Mouse (Mus musculus) macrophage (primary cell): ENCODE data around the gene Ypel2. TPM values are rescaled to one million over a fixed set of nuclear protein-coding genes. Genes with fewer than 3 reads are reported as not detected.
"Not testable (repeated sequence)": the region's sequence is repeated elsewhere in the genome, so short reads cannot be mapped to it uniquely, and the experiment has no call there.

Experiments
- H3K27ac ChIP-seq: fragments of 350-480 bp; formaldehyde crosslinking; 2 replicates; pipeline ENCODE4 v1.9.0; 2021
- H3K36me3 ChIP-seq: fragments of 350-480 bp; formaldehyde crosslinking; 2 replicates; pipeline ENCODE4 v1.9.0; 2021; ENCODE audit errors: inconsistent target
- H3K4me3 ChIP-seq: fragments of 350-480 bp; formaldehyde crosslinking; 2 replicates; pipeline ENCODE4 v1.9.0; 2021; ENCODE audit errors: inconsistent target
- H3K79me2 ChIP-seq: fragments of 350-480 bp; formaldehyde crosslinking; 2 replicates; pipeline ENCODE4 v1.9.0; 2021; ENCODE audit errors: inconsistent target
- WGBS: methylation state at CpG from one replicate; pipeline ENCODE4 v1.1.7; 2026; ENCODE audit warnings: inconsistent platforms; ENCODE audit not compliant: missing documents; 5-methylcytosine and 5-hydroxymethylcytosine counted together
- polyA plus RNA-seq: library from polyadenylated mRNA; stranded (reverse); fragments of 250-400 nt; gene quantifications from 3 replicates; pipeline ENCODE4 v1.2.4, GENCODE M21; 2018; ENCODE audit warnings: inconsistent platforms
- total RNA-seq, 78 experiments: library from RNA; depleted of rRNA; stranded (reverse); fragments of 250-400 nt; gene quantifications; 1 replicate in 9 of 78; 2 replicates in 24 of 78; 3 replicates in 43 of 78; 4 replicates in 2 of 78; pipeline ENCODE4 v1.2.4; 2018; ENCODE audit warnings: inconsistent platforms in 56 of 78

The Ypel2 gene
- 10 to 100 TPM in 2 of 26 experiments, 1 to 10 TPM in 19, under 1 TPM in 5; 0.65 to 14.1 (median 3.8) TPM for total RNA-seq (2018; cell fraction: chromatin; rRNA removed)
- total RNA-seq (2018; cell fraction: cytosol; rRNA removed) = 1 to 10 TPM in 25 of 26 experiments, under 1 TPM in 1; 0.84 to 9.4 (median 3.3) TPM
- 10 to 100 TPM in 4 of 26 experiments, 1 to 10 TPM in 22; 1.4 to 14.7 (median 3.7) TPM for total RNA-seq (2018; cell fraction: nucleus; rRNA removed)
- 1.1 to 6.4 TPM (median 4.0 TPM) in 3 replicates for polyA plus RNA-seq

- Histone ChIP-seq H3K4me3 (peak within 1 kb of the TSS; percentile 43), H3K27ac (no peak within 1 kb of the TSS), H3K36me3 (no peaks in the 10 kb centered on the region), H3K79me2 (peaks cover 19% of the 10 kb centered on the region; the same call in 1 of the 2 replicates)
- under 1% methylated on average over 95 of the region's 96 CpGs for WGBS
Observed at GRCm38 (mm10) chr11:86993041-86994037, at the start of gene Ypel2. Gene Ypel2 (minus strand): TSS chr11:86993707.

- H3K4me3 ChIP-seq = no peak overlapping the region
Observed at GRCm38 (mm10) chr11:87043052-87043451, 49.5 kb upstream of the Ypel2 start.

GRCm38 (mm10) chr11:87039307-87039963 lies 45.9 kb upstream of the Ypel2 start:
- Histone ChIP-seq H3K79me2 (no peaks in the 10 kb centered on the region), H3K27ac (peak overlapping the region; percentile 76), H3K36me3 (peaks cover 18% of the 10 kb centered on the region; the same call in 1 of the 2 replicates), H3K4me3 (no peak overlapping the region)
- WGBS = 56% methylated on average over 9 of the region's 9 CpGs

More at GRCm38 (mm10) chr11:87043052-87043451, 49.5 kb upstream of the Ypel2 start:
- 0 out of 2 replicates have a peak, but pooled peaks cover 10% of the 10 kb centered on the region for H3K36me3 ChIP-seq
- H3K27ac ChIP-seq = no peak overlapping the region
- WGBS = 83% methylated on average over 3 of the region's 3 CpGs
- no peaks in the 10 kb centered on the region for H3K79me2 ChIP-seq

DNA sequence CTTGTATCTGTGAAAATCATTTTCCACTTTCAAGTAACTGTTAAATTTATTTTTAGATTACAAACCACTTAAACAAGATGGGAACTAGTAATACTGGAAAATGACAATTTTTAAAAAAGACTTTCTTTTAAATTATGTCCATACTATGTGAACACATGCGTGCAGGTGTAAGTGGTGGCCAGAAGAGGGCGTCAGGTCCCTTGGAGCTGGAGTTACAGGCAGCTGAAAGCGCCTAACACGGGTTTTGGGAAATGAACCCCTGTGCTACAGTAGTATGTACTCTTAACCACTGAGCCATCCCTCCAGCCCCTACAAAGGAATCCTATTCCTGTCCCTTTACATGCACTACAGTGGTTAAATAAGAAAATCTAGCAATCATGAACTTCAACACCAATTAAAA lies 42.7 kb upstream of the Ypel2 start:
- Histone ChIP-seq H3K36me3 (peaks cover 10% of the 10 kb centered on the region; the same call in 1 of the 2 replicates), H3K79me2 (no peaks in the 10 kb centered on the region), H3K27ac (no peak overlapping the region), H3K4me3 (no peak overlapping the region)
- WGBS = 84% methylated on average over 4 of the region's 4 CpGs

- H3K36me3 ChIP-seq = no peaks in the 10 kb centered on the region
- H3K27ac ChIP-seq = no peak overlapping the region
- 94% methylated on average over 3 of the region's 3 CpGs for WGBS
- H3K4me3 ChIP-seq = no peak overlapping the region
- no peaks in the 10 kb centered on the region for H3K79me2 ChIP-seq
Observed at GRCm38 (mm10) chr11:87028212-87028611, 34.7 kb upstream of the Ypel2 start.

DNA sequence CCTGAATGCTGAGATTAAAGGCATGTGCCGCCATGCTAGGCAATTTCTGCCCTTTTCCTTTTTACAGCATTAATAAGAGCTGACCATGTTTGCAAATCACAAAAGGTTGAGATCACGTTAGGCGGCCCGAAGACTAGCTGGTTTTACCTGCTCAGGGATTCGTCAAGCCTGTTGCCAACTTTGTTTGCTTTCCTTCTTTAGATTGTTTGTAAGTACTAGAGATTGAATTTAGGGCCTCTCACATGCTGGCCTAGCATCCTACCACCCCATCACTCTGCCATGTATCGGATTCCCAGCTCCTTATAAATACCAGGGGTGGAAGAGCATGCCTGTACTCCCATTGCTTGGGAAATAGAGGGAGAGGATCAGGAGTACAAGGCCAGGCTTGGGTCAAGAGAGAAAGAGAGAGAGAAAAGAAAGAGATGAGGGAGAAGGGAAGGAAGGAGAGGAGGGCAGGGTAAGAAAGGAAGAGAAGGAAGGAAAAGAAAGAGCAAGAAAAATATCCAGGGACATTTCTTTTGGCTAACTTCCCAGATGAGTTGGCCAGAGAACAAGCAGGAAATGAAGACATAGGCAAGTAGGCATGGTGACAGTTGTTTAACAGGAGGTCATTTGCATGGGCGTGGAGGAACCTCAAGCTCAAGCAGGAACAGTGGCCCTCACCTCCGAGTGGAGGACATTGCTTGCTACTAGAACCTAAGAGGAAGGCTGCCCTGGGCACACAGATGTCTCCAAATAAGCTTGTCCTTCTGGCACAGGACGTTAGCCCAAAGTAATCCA lies 32.8 kb upstream of the Ypel2 start:
- H3K4me3 ChIP-seq = no peak overlapping the region
- WGBS = 70% methylated on average over 9 of the region's 9 CpGs
- peak overlapping the region; percentile 99 for H3K27ac ChIP-seq
- H3K36me3 ChIP-seq = no peaks in the 10 kb centered on the region
- H3K79me2 ChIP-seq = no peaks in the 10 kb centered on the region

GRCm38 (mm10) chr11:87025351-87025750 lies 31.8 kb upstream of the Ypel2 start:
- no peaks in the 10 kb centered on the region for H3K79me2 ChIP-seq
- H3K36me3 ChIP-seq = no peaks in the 10 kb centered on the region
- H3K4me3 ChIP-seq = no peak overlapping the region
- H3K27ac ChIP-seq = peak overlapping the region; percentile 99
- WGBS = 20% methylated on average over 3 of the region's 3 CpGs

DNA sequence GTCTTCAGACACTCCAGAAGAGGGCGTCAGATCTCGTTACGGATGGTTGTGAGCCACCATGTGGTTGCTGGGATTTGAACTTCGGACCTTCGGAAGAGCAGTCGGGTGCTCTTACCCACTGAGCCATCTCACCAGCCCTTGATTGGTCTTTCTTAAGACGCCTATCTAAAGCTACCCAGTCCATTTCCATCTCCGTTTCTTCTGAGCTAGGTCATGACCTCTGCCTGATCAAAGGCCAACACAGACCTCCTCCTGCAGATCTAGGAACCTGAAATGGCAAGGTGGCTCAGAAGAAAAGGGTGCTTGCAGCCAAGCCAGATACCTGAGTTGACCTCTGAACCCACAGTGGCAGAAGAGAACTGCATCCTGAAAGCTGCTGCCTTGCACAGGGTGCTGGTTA lies 29.7 kb upstream of the Ypel2 start:
- H3K4me3 ChIP-seq, H3K27ac ChIP-seq, H3K79me2 ChIP-seq, H3K36me3 ChIP-seq: not testable (repeated sequence)
- 100% methylated on average over 2 of the region's 8 CpGs for WGBS

DNA sequence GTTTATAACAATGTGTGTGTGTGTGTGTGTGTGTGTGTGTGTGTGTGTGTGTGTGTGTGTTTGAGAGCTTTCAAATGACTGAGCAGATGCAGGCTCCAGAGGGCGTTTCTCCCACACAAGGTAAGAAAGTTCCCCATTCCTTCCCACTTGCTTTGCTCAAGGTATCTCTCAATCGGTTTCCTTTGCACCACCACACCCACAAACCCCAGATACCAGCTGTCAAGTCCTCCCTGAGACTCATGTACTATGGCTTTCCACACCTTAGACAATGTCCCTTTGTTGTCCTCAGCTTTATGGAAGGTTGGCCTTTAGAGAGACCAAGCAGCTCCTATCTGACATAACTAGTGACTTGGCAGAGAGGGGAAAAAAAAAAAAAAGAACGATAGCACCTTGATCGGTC lies 29.3 kb upstream of the Ypel2 start:
- Histone ChIP-seq H3K36me3 (no peaks in the 10 kb centered on the region), H3K27ac (no peak overlapping the region), H3K4me3 (no peak overlapping the region), H3K79me2 (no peaks in the 10 kb centered on the region)
- 38% methylated on average over 1 of the region's 4 CpGs for WGBS

DNA sequence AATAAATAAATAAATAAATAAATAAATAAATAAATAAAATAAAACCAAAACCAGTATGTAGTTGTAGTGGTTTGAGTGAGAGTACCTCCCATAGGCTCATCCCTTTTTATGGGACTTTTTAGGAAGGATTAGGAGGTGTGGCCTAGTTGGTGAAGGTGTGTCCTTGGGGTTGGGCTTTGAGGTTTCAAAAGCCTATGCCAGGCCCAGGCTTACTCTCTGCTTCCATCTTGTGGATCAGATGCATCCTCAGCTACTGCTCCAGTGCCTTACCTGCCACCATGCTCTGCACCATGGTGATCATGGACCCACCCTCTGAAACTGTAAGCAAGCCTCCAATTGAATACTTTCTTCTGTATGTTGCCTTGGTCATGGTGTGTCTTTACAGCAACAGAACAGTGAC lies 28.0 kb upstream of the Ypel2 start:
- Histone ChIP-seq H3K79me2 (no peaks in the 10 kb centered on the region), H3K27ac (no peak overlapping the region), H3K36me3 (no peaks in the 10 kb centered on the region), H3K4me3 (no peak overlapping the region)

- Histone ChIP-seq H3K36me3 (no peaks in the 10 kb centered on the region), H3K27ac (peak overlapping the region; percentile 61), H3K4me3 (no peak overlapping the region), H3K79me2 (no peaks in the 10 kb centered on the region)
- WGBS = 89% methylated on average over 5 of the region's 5 CpGs
Observed at GRCm38 (mm10) chr11:87020449-87020848, 26.9 kb upstream of the Ypel2 start.

GRCm38 (mm10) chr11:87019431-87019830 lies 25.9 kb upstream of the Ypel2 start:
- H3K79me2 ChIP-seq = no peaks in the 10 kb centered on the region
- H3K4me3 ChIP-seq = no peak overlapping the region
- peak overlapping the region; percentile 61 for H3K27ac ChIP-seq
- WGBS = 82% methylated on average over 8 of the region's 8 CpGs
- no peaks in the 10 kb centered on the region for H3K36me3 ChIP-seq

DNA sequence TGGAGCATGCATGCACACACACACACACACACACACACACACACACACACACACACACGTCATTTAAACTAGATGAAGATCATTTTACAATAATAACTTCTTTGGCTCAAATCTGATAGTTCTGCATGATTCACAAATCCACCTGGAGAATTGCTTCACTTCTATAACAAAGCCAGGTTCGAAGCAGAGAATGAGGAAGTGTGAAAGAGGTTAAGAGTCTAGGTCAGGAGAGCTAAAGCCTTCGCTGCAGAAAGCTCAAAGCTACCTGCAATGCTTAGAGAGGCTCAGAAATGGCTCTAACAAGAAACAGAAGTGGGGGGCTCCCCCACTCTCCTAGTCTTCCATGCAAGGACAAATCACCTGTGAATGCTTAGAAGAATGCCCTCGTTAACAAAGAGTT lies 24.6 kb upstream of the Ypel2 start:
- no peak overlapping the region for H3K27ac ChIP-seq
- 66% methylated on average over 4 of the region's 4 CpGs for WGBS
- no peaks in the 10 kb centered on the region for H3K36me3 ChIP-seq
- H3K4me3 ChIP-seq = no peak overlapping the region
- no peaks in the 10 kb centered on the region for H3K79me2 ChIP-seq

DNA sequence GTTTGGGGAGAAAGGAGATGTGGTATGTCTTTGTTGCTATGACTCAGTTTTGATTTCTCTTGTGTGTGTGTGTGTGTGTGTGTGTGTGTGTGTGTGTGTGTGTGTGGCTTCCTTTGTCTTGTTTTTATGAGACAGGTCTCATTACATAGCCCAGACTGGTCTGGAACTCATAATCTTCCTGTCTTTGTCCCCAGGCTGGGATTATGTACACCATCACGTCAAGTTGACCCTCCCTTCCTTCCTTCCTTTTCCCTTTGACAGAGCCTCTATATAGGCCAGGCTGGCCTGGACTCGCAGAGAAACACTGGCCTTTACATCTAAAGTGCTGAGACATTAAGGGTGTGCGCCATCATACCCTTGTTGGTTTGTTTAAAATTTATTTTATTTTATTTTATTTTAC lies 22.2 kb upstream of the Ypel2 start:
- Histone ChIP-seq H3K36me3 (no peaks in the 10 kb centered on the region), H3K27ac (no peak overlapping the region), H3K79me2 (no peaks in the 10 kb centered on the region), H3K4me3 (no peak overlapping the region)
- 65% methylated on average over 3 of the region's 3 CpGs for WGBS
